Mouse (Mus musculus) cerebellum, adult 2 months (tissue): ENCODE measurements at regions not wholly inside any gene's neighbourhood (a gene's known extent, or its start where the extent isn't known, plus 50 kb on each side); places are given as distances from the start of the nearest gene placed in this dataset.
A peak's percentile ranks its signal among the peaks of the same experiment; 100 is the strongest.

Source experiments
- DNase-seq, 2 experiments: peaks; one replicate each; pipeline ENCODE4 v3.0.0; 2021
- H3K27ac ChIP-seq: fragments of 200-500 bp; 2 replicates; pipeline ENCODE4 v1.5.1; 2012; ENCODE audit warnings: low read length, control low read depth, inconsistent platforms; ENCODE audit not compliant: insufficient read depth
- H3K27me3 ChIP-seq: fragments of 200-500 bp; 2 replicates; pipeline ENCODE4 v1.6.1; 2012; ENCODE audit warnings: inconsistent platforms, mild to moderate bottlenecking, low read length, moderate library complexity; ENCODE audit not compliant: control insufficient read depth, insufficient read depth
- H3K4me1 ChIP-seq: fragments of 200-500 bp; 2 replicates; pipeline ENCODE4 v1.6.1; 2011; ENCODE audit warnings: low read length; ENCODE audit not compliant: control insufficient read depth, insufficient read depth
- H3K4me3 ChIP-seq: fragments of 200-500 bp; replicated peaks from 2 replicates; pipeline ENCODE3; 2011; ENCODE audit warnings: mild to moderate bottlenecking, low read depth, low read length, control low read depth; ENCODE audit not compliant: insufficient read depth
- CTCF ChIP-seq: fragments of 200-500 bp; IDR thresholded peaks from 2 replicates; pipeline ENCODE4 v1.5.1; 2011; ENCODE audit warnings: low read depth, mild to moderate bottlenecking, control low read depth, low read length, moderate library complexity, borderline replicate concordance; ENCODE audit not compliant: insufficient read depth
- POLR2A ChIP-seq: fragments of 200-500 bp; IDR thresholded peaks from 2 replicates; pipeline ENCODE4 v1.6.1; 2011; ENCODE audit warnings: low read length, control low read depth, borderline replicate concordance; ENCODE audit not compliant: insufficient read depth
- WGBS: fragments of 180-500 bp; shearing (Covaris S2); methylation state at CpG from one replicate; pipeline ENCODE4 v1.1.7; 2018; 5-methylcytosine and 5-hydroxymethylcytosine counted together

DNA sequence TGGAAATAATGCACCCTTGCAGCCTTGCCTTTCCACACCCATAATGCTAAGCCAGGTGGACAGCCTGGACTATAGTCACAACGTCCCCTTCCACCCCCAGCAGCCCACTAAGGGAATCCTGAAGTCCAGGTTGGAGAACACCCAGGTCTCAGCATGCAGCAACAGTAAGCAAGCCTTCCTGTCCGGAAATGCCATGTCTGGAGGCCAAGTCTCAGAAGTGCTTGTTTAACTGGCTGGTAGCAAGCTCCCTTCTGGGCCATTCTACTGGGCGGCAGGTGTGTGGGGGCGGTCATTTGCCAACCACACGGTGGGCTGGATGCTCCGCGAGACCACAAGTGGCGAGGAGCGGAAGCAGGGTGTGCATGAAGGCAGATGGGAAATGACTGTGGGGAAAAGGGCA is 137.3 kb upstream of the 1700016C15Rik start:
- 13% methylated on average over 9 of the region's 9 CpGs for WGBS
- Histone ChIP-seq H3K4me3 (no peak overlapping the region), H3K27ac (peak overlapping the region; percentile 65), H3K27me3 (no peaks in the 10 kb centered on the region), H3K4me1 (peaks cover 44% of the 10 kb centered on the region)
- peak; percentile 22; the same call in 1 of the 2 replicates for TF ChIP-seq POLR2A
- no peak for TF ChIP-seq CTCF
- DNase-seq = peak; percentile 91 to 96

DNA sequence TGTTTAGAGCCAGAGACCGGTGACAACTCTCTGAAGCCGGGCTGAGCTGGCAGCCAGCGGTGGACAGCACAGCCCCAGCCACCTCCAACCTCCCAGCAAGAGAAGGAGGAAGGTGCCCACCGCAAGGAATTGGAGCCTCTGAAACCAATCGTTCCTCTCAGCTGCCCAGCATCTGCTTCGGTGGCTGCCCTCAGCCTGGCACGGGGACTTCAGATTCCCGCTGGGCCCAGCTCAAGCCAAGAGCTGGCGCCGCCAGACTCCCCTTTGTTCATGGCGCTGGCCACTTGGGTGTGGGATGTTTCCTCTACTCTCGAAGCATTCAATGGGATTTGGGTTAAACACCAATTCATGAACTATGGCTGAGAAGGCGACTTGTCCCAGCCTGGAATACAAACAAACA is 135.3 kb upstream of the 1700016C15Rik start:
- no peaks in the 10 kb centered on the region for H3K27me3 ChIP-seq
- H3K4me1 ChIP-seq = peaks cover 38% of the 10 kb centered on the region; the same call in 1 of the 2 replicates
- peak in 1 of 2 experiments; percentile 29 for DNase-seq
- no peak overlapping the region for H3K4me3 ChIP-seq
- H3K27ac ChIP-seq = peak overlapping the region; percentile 95
- WGBS = 47% methylated on average over 13 of the region's 13 CpGs
- TF ChIP-seq CTCF (no peak), POLR2A (no peak)

DNA sequence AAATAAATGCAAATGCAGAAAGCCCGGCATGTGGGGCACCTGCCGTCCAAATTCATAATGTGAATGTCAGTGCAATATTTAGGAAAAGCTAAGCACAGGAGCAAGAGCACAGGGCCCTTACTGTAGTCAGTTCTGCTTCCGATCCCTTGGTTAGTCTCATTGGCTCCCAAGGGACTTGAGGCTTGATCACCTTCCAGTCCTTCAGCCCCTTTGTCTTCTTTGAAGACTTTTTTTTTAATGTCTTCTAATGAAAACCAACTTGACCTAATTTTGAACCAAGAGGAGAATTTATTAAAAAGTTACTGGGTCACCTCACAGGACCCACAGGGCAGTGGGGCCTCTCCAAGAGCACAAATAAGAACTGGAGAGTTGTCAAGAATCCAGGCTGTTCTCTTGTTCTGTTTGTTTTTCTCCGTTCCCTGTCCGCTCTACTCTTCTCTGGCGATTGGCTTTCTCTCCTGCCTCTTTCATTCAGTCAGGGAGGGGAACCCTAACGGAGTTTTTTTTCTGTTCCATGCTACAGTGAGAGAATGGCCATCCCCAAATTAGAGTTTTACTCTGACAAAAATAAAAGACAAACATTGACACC is 134.2 kb upstream of the 1700016C15Rik start:
- no peak for TF ChIP-seq POLR2A
- TF ChIP-seq CTCF = no peak
- Histone ChIP-seq H3K4me1 (peaks cover 29% of the 10 kb centered on the region; the same call in 1 of the 2 replicates), H3K27me3 (no peaks in the 10 kb centered on the region), H3K27ac (peak overlapping the region; percentile 40; the same call in 1 of the 2 replicates), H3K4me3 (no peak overlapping the region)
- WGBS = 45% methylated on average over 7 of the region's 7 CpGs
- peak in 1 of 2 experiments; percentile 51 for DNase-seq

DNA sequence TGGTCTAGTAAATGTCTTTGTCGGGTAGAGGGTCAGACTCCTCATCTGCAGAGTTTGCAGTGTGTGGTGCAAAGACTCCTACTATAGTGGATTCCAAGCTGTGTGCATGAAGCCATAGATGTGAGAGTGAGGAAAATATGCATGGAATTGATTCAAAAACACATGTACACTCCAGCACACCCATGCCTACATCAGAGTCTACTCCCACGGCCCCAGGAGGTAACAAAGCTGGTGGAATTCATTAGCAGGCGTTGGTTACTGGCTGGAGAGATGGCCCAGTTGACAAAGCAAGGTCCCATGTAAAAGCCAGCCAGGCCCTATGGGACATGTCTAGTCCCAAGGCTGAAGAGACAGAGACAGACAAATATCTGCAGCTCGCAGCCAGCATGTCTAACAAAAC is 132.6 kb upstream of the 1700016C15Rik start:
- 84% methylated on average over 4 of the region's 4 CpGs for WGBS
- Histone ChIP-seq H3K27me3 (no peaks in the 10 kb centered on the region), H3K4me1 (peaks cover 17% of the 10 kb centered on the region; the same call in 1 of the 2 replicates), H3K4me3 (no peak overlapping the region), H3K27ac (no peak overlapping the region)
- DNase-seq = no peak
- no peak for TF ChIP-seq CTCF
- no peak for TF ChIP-seq POLR2A

DNA sequence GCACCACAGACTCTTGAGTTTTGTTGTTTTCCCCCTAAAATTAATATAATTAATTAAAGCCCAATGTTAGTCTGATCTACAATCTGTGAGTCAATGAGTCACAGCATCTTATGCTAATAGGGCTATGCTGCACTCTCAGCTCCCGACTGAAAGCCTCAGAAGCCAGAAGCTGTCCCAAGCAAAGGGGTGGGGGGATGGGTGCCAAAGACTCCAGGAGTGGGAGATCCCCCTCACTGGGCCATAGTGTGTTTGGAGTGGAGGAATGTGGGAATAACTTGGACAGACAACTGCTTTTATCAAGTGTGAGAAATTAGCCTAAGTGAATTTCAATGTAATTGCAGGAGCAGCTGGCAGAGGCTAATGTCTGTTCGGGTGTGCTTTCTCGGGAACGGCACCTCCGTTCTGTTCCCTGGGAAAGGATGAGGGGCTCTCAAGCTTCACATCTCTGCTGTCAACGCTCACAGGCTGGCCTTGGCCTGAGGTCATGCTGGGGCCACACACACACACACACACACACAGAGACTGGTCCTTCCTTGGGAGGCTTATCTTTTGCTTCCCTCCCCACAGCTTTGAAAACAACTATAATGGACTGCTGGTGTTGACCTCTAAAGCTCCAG is 124.2 kb upstream of the 1700016C15Rik start:
- H3K4me3 ChIP-seq = no peak overlapping the region
- DNase-seq = no peak
- H3K27ac ChIP-seq = peak overlapping the region; percentile 24; the same call in 1 of the 2 replicates
- no peaks in the 10 kb centered on the region for H3K27me3 ChIP-seq
- peaks cover 32% of the 10 kb centered on the region for H3K4me1 ChIP-seq
- no peak for TF ChIP-seq POLR2A
- whole genome bisulfite sequencing = 30% methylated on average over 6 of the region's 6 CpGs

DNA sequence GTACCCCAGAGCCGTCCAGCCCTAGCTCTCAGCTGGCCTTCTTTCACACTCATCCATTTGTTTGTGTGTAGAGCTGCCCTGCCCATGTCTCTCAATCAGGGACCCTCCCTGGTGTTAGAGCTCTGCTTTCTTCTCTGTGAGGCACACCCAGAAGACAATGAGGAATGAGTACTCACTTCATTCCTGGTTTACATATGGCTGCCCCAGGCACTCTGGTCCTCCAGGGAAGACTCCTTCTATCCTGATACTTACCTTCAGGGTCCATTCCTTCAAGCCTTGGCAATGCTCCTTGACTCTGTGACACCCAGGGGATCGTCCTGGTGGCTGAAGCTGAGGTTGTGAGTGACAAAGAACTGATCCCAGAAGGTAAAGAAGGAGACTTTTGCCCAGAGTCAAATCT is 122.0 kb upstream of the 1700016C15Rik start:
- peak in 1 of 2 experiments; percentile 47 for DNase-seq
- Histone ChIP-seq H3K27me3 (no peaks in the 10 kb centered on the region), H3K4me1 (peaks cover 34% of the 10 kb centered on the region), H3K4me3 (no peak overlapping the region), H3K27ac (peak overlapping the region; percentile 98)
- WGBS = 64% methylated on average over 2 of the region's 2 CpGs
- TF ChIP-seq CTCF = no peak
- TF ChIP-seq POLR2A = no peak

DNA sequence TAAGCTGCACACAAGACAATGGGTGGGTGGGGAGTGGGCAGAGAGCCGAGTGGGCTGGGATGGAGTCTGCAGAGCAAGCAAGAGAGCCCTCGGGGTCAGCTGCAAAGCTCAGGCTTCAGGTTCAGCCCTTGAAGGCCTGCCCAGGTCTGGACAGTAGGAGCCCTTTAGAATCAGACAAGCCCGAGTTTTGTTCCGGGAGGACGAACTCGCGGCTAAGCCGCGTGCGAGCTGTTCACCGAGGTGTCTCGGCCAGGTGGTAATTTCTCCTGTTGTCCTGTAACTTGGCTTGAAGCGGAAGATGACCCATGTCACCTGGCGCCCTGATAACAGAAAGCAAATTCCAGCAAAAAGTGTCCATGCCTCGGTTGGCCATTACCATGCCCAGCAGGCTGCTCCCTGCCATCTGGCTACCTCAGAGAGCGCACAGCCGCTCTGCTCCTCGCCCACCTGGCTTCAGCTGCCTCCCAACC is 121.0 kb upstream of the 1700016C15Rik start:
- Histone ChIP-seq H3K4me3 (no peak overlapping the region), H3K27ac (peak overlapping the region; percentile 98), H3K4me1 (peaks cover 34% of the 10 kb centered on the region), H3K27me3 (no peaks in the 10 kb centered on the region)
- peak; percentile 96 to 99 for DNase-seq
- TF ChIP-seq CTCF = no peak
- 0 out of 2 replicates have a peak, but pooled peaks have one; percentile 15 for TF ChIP-seq POLR2A
- 22% methylated on average over 18 of the region's 18 CpGs for WGBS

DNA sequence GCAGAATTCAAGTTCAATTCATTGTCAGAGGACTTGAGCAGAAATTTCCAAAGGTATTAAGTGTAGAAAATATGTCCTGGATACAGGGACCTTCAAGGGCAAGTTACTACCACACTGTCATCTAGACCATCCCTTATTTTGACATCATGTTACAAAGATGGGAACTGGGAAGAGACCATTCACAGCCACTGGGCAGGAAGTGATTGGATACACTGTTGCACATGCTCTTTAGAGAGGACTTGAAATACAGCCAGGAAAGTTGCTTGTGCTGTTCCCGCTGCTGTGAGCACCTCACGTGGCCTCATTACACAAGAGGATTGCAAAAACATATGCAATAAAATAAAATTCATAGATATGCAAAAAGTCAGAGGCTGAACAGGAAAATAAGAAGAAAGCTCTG is 120.4 kb upstream of the 1700016C15Rik start:
- H3K27ac ChIP-seq = peak overlapping the region; percentile 94

More for the DNA sequence above, 120.4 kb upstream of the 1700016C15Rik start:
- peak in 1 of 2 experiments; percentile 50 for DNase-seq
- H3K4me3 ChIP-seq = no peak overlapping the region
- TF ChIP-seq CTCF (no peak), POLR2A (0 out of 2 replicates have a peak, but pooled peaks have one; percentile 2)
- WGBS = 17% methylated on average over 2 of the region's 2 CpGs
- peaks cover 34% of the 10 kb centered on the region for H3K4me1 ChIP-seq
- no peaks in the 10 kb centered on the region for H3K27me3 ChIP-seq
